Mouse (Mus musculus): ENCODE data around the gene Nfil3. TPM values are rescaled to one million over a fixed set of nuclear protein-coding genes. Genes with fewer than 3 reads are reported as not detected.

Nfil3 gene
- total RNA-seq, 4 experiments from 2014 or later = 9.8 to 16.8 (median 15.8) TPM

- DNase-seq (ENCODE audit: low spot score in 2 of 2) = no peak
These were observed 37.9 kb downstream of the Nfil3 start for GRCm38 (mm10) chr13:52942876-52943388.

DNA sequence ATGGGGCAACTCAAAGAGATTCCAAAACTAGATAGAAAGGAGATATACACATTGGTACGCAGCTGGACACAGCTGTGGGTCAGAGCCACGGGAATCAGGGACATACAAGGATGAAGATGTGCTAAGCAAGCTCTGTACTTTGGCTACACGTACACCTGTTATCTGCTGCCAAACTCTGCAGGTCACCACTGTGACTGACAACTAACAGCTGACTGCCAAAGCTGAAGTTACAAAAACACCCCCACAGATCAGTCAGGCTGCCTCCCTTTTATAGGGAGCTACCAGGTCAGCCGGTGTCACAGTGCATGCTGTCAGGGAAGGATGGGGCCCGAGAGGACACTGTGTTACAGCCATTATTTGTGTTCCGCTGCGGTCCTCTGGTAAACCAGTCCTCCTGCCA, 39.9 kb downstream of the Nfil3 start:
- DNase-seq (ENCODE audit: low spot score in 2 of 2) = no peak

DNA sequence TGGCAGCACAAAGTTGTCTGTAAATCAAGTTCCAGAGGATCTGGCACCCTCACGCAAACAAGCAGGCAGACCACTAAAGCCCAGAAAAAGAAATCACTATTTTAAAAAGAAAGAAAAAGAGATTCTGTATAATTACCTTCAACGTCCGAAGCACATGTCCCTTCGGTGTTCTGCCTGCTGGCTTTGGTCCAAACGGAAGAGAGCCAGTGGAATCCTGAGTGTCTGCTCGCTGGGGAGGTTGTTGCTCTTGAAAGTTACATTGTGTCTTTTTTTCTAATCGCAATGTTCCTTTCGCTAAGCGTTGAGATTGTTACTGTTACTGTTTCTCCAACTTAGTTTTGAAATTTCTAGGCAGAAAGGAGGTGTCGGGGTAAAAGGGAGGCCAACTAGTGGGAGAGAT, 50.3 kb downstream of the Nfil3 start:
- no peak for DNase-seq (ENCODE audit: low spot score in 2 of 2)

- peak; percentile 42 to 67 for DNase-seq (ENCODE audit: low spot score in 2 of 2)
These were observed 51.4 kb downstream of the Nfil3 start, which contains the start of gene Auh for GRCm38 (mm10) chr13:52929209-52930171. TSS of gene Auh (minus strand) at chr13:52929681.

GRCm38 (mm10) chr13:52928392-52928791, 52.5 kb downstream of the Nfil3 start:
- peak in 1 of 2 experiments; percentile 18 for DNase-seq (ENCODE audit: low spot score in 2 of 2)

GRCm38 (mm10) chr13:52924457-52924856, 56.4 kb downstream of the Nfil3 start:
- no peak for DNase-seq (ENCODE audit: low spot score in 2 of 2)

DNA sequence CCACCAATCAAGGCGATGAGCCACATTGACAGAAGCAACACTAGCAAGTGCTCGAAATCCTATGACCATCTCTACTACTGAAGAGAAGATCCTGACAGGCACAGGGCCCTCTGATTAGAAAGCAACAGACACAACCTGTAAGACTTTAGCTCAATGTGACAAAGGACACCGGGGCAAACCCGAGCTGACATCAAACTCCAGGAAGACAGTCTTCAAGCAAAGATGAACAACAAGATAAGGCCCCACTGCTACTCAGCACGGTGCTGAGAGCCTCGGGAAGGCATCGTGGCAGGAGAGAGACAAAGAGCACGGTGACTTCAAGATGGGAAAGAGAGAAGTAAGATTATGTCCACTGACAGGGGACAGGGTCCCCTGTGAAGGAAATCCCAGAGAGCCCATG, 58.9 kb downstream of the Nfil3 start:
- no peak for DNase-seq (ENCODE audit: low spot score in 2 of 2)

- DNase-seq (ENCODE audit: low spot score in 2 of 2) = no peak
These were observed 59.6 kb downstream of the Nfil3 start for GRCm38 (mm10) chr13:52921065-52921825.

DNA sequence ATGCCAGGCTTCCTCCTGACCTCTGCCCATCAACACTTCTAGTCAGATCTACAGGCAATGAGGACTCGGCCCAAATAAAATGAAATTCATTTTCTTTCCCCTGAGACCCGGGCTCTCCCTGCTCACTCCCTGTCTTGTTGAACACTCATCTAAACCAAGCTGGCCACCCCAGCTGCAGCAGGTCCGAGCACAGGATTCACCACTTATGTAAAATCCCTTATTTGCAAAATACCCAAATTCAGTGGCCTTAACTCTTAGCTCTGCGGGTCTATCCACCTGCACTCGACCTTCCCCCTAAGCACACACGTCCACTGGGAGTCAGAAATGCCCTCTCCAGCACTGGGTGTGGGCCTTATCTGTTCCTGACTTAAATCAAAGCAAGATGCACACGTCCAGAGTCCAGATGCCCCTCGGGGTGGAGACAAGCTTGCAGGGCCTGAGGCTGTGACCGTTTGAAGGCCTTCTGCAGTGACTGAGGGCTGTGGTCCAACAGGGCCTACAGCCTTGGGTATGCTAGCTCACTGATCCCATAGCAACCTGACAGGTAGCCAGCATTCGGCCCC, 61.0 kb downstream of the Nfil3 start:
- no peak for DNase-seq (ENCODE audit: low spot score in 2 of 2)

DNA sequence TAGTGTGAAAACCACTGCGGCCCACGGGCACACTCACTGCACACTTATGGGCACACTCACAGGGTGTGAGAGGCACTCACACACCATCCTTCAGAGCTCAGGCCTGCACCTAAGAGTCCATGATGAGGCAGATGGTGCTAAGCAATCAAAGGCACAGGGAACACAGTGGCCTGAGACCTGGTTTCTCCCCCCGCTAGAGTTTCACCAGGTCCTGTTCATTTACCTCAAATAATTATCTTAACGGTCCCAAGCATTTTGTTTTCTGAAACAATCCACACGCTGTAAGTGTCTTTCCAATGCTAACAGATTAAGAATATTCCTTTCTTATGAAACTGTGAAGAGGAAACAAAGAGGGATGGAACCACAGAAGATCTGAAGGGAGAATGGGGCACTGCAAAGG, 62.5 kb downstream of the Nfil3 start:
- no peak for DNase-seq (ENCODE audit: low spot score in 2 of 2)

Other genes with a start within 250 kb of the Nfil3 start
- gene Auh, start 51.4 kb downstream of the Nfil3 start, total RNA-seq (2022) = 100 to 1,000 TPM; 103 to 112 (median 107) TPM